Mouse (Mus musculus) thymus, postnatal 10 days (tissue): ENCODE results near the gene Etnppl.

Source experiments
- DNase-seq, 2 experiments: peaks; one replicate each; pipeline ENCODE4 v3.0.0; 2021; ENCODE audit warnings: low spot score in 2 of 2

Gene Etnppl

DNA sequence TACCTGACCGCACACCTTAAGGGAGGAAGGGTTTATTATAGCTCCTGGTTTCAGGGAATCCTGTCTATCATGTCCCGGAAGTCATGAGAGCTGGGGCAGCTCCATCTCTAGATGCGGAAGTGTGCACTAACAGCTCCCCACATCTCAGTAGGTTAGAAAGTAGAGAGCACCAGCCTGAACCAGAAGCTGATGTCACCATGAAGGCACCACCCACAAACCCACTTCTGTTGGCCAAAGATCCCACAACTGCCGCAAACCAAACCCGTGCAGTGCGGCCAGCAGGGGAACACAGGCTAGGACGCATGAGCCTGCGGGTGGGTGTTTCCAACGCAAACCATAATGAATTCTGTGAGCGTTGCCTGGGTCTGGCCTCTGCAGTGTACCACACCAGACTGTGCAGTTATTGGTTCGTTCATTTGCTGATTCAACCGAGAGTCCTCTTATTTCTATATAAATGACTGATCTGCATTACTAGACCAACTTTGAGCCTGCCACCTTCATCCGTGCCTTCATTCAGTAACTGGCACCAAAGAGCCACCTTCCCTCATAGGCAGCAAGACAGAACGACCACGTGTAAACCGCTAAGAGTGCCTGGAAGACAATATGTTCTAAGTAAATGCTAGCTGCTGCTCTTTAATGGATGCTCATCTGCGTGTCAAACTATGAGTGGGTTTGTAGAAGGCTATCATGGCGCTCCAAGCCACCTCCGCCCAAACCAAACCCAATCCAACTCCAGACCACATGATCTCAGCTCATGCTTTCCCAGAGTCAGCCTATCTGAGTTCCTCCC lies 60.6 kb downstream of the Etnppl start:
- DNase-seq = no peak

GRCm38 (mm10) chr3:130681226-130681625 lies 64.0 kb downstream of the Etnppl start:
- DNase-seq = no peak

DNA sequence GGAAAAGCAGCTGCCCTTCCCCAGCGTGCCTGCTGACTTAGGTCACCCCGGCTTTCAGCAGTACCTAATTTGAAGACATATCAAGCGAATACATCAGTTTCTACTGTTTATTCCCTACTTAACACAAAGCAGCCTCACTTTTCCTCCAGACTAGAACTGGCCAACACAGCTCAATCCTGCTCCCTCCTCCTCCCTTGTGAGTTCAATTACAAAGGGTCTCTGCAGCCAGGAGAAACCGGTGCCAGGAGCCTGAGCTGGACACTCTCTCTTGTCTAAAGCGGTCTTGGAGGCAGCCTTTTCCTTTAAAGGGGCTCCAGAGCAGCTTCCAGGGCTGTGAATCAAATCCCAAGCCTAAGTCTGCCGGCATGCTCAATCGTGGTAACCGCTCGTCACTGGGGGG lies 64.9 kb downstream of the Etnppl start:
- DNase-seq = no peak

GRCm38 (mm10) chr3:130683836-130684235 lies 66.6 kb downstream of the Etnppl start:
- DNase-seq = no peak

DNA sequence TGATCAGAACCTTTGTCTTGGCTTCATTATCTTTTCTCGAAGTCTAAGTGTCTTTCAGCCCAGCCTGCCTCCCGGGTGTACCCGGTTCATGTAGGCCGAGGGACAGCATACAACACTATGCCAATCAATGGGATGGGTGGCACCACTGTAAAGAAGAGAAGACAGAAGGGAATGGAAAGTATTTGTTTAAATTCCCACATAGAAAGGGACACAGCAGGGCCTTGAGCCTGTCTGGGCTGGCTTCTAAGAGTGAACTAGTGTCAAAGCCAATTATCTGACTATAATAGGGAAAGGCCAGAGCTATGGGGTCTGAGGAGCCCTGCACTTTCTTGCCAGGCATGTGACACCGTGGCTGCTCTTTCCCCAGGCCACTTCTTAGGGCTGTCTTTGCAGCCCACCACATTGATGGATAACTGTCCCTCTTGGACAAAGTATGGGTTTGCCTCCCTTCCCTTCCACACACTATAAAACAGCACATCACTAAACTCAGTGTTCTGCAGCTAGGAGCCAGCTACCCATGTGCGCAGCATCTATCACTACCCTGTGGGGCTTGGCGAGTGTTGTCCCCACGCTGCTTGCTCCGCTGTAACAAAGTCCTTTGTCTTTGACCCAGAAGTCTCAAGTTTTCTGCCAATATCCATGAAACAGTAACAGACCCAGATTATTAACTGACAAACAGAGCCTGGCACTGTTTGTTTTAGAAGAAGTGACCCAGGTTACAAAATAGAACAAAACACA lies 67.2 kb downstream of the Etnppl start:
- no peak for DNase-seq

DNA sequence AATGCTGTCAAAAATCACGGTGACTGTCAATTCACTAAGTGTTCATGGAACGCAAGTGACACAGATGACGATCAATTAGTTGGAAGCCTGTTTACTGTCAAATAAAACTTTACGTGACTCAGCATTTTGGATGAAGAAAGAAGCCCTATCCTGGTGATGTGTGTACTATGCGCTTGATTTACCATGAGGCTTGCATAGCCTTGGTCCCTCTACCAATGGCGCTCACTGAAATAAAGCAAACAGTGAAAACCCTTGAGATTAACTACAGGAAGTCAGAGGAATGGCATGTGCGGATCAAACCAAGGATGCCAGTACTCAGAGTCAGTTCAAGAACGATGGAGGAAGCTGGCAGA lies 67.7 kb downstream of the Etnppl start:
- no peak for DNase-seq

DNA sequence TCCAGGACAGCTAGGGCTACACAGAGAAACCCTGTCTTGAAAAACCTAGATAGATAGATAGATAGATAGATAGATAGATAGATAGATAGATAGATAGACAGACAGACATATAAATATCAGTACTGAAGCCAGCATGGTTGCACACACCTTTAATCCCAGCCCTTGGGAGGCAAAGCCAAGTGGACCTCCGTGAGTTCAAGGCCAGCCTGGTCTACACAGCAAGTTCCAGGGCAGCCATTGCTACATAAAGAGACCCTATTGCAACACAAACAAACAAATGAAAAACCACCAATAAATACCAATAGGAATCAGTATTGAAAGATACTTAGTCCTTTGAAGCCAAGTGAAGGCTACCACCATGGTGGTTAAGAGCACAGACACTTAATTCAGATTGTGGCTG lies 69.8 kb downstream of the Etnppl start:
- no peak for DNase-seq
